Mouse (Mus musculus) CD4-positive, CD25-positive, alpha-beta regulatory T cell, adult 4 months (primary cell): ENCODE data around the gene Twf2. TPM values are rescaled to one million over a fixed set of nuclear protein-coding genes. Genes with fewer than 3 reads are reported as not detected.

Experiments used
- ATAC-seq: one replicate; pipeline ENCODE4 v1.8.0; 2017
- polyA plus RNA-seq, 2 experiments: library from polyadenylated mRNA; unstranded; fragments of 100-300 nt; shearing (Covaris generic); gene quantifications; one replicate each; pipeline ENCODE4 v1.2.1; 2017

The Twf2 gene
- polyA plus RNA-seq, 2 experiments from 2014 or later: 151 to 174 TPM

DNA sequence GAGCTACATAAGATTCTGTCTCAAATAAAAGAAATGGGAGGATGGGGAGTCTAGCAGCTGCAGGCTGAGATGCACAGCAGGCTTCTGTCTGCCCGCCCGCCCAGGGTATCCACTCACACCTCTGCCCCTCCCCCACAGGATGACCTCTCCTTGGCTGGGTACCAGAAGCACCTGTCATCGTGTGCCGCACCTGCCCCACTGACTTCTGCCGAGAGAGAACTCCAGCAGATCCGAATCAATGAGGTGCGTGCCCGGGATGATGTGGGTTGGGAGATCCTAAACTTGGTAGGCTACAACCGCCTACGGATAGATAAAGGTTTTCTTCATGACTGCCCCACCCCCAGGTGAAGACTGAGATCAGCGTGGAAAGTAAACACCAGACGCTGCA is 9.7 kb downstream of the Twf2 start:
- no peak for ATAC-seq

DNA sequence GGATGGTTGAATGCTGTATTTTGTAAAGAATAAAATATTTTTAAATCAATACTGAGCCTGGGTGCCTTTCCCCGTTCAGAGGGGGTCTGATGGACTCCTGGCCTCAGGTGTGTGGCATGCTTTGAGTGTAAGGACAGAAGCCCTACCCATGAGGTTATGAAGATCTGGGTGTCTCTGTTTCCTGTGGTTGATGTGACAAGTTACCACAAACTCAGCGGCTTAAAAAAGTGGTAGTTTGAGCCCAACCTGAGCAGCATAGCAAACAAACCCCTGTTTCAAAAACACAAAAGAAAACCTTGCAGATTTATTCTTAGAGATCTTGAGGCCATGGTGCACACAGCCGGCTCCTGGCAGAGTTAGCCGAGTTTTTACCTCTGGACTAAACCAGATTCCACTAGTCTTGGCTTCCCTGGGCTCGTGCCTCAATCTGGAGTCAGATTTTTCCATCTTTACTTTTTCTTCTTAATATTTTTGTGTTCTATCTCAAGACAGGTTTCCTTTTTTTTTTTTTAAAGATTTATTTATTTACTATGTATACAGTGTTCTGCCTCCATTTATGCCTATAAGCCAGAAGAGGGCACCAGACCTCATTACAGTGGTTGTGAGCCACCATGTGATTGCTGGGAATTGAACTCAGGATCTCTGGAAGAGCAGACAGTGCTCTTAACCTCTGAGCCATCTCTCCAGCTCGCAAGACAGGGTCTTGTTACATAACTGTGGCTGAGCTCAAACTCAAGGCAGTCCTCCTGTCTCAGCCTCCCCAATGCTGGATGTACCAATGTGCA is 12.6 kb downstream of the Twf2 start:
- peak; percentile 11 for ATAC-seq

DNA sequence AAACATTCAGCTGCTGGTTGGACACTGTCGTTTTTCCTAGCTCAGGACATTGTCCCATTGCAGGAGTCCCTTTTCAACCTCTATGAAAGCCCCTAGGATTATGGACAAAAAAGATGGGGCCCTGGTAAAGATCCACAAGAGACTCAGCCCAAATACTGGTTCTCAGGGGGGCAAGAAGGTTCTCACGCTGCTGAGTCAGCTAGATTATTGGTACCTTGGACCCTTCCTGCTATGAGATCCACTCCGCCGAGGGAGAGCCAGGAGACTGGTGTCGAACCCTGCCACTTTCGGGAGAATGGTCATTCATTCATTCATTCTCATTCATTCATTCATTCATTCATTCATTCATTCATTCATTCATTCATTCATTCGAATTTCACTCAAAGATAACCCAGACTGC is 14.1 kb downstream of the Twf2 start:
- ATAC-seq: no peak

DNA sequence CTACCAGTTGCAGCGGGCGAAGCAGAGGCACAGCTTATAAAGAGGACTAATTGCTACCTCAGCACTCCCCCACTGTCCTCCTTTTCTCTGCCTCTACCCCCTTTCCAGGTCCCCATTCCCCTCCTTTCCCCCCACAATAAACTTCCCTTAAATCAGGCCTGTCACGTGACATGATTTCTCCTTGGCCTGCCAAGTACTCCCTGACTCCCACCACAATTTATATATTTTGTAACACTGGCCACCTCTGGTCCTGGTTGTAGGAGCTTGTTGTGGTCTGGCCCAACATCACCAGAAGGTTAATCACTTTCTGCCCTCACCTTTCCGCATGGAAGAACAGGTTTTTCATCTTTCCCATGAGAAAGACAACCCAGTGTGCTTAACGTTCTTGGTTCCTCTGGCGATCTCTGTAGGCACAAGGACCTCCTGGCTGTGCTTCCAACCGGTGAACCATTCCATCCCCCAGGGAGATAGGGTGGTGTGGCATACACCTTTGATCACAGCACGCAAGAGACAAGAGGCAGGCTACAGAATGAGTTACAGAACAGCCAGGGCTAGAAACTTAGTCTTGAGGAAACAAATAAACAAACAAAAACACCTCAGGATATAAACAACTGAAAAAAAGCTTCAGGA is 18.1 kb downstream of the Twf2 start:
- no peak for ATAC-seq

DNA sequence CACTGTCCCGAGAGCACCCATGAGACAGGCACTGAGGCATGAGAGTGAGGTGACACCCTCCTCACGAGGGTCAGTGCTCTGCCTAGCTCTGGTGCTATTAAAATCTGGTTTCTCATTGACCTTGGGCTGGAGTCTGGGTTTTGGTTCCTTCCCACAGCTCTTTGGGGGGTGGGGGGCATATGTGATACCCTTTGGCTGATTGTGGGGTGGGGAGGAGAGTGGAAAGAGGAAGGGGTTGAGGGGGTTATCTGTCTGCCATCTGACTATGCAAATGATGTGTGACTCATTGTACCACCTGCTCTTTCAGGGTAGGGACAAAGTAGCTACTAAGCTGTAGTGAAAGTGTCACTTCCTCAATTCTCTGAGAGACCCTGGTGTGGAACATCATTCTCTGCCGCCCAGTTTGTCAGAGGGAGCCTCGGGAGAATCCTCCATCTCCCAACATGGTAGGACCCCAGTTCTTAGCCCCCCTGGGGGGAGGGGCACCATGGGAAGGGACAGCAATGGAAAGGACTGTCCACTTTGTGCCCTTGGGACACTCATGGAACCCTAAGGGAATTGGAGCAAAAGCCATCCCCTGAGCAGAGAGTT is 19.4 kb downstream of the Twf2 start, which contains the start of gene Tlr9:
TSS of gene Tlr9 (plus strand) at position 338 of the 591 bp plus-strand sequence.
- no peak for ATAC-seq

DNA sequence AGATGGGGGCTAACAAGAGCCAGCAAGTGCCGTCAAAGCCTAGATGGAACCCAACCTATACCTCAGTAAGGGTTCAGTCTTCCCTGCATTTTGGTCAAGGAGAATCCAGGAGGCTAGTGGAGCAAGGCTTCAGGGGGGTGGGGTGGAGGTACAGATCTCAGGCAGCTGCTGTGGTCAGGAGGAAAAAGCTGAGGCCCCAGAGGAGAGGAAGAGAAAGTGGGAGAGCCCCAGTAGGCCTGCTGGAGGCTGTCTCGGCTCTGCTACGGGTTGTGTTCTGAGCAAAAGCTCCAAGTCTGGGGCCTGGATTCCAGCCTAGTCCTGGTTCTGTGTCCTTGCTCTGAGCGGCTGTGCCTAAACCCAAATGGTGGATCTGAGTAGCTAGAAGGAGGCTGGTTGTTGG is 20.1 kb downstream of the Twf2 start:
- ATAC-seq: no peak

DNA sequence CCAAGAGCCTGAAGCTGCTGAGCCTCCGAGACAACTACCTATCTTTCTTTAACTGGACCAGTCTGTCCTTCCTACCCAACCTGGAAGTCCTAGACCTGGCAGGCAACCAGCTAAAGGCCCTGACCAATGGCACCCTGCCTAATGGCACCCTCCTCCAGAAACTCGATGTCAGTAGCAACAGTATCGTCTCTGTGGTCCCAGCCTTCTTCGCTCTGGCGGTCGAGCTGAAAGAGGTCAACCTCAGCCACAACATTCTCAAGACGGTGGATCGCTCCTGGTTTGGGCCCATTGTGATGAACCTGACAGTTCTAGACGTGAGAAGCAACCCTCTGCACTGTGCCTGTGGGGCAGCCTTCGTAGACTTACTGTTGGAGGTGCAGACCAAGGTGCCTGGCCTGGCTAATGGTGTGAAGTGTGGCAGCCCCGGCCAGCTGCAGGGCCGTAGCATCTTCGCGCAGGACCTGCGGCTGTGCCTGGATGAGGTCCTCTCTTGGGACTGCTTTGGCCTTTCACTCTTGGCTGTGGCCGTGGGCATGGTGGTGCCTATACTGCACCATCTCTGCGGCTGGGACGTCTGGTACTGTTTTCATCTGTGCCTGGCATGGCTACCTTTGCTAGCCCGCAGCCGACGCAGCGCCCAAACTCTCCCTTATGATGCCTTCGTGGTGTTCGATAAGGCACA is 22.7 kb downstream of the Twf2 start:
- no peak for ATAC-seq

DNA sequence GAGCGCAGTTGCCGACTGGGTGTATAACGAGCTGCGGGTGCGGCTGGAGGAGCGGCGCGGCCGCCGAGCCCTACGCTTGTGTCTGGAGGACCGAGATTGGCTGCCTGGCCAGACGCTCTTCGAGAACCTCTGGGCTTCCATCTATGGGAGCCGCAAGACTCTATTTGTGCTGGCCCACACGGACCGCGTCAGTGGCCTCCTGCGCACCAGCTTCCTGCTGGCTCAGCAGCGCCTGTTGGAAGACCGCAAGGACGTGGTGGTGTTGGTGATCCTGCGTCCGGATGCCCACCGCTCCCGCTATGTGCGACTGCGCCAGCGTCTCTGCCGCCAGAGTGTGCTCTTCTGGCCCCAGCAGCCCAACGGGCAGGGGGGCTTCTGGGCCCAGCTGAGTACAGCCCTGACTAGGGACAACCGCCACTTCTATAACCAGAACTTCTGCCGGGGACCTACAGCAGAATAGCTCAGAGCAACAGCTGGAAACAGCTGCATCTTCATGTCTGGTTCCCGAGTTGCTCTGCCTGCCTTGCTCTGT is 23.3 kb downstream of the Twf2 start:
- peak; percentile 29 for ATAC-seq

DNA sequence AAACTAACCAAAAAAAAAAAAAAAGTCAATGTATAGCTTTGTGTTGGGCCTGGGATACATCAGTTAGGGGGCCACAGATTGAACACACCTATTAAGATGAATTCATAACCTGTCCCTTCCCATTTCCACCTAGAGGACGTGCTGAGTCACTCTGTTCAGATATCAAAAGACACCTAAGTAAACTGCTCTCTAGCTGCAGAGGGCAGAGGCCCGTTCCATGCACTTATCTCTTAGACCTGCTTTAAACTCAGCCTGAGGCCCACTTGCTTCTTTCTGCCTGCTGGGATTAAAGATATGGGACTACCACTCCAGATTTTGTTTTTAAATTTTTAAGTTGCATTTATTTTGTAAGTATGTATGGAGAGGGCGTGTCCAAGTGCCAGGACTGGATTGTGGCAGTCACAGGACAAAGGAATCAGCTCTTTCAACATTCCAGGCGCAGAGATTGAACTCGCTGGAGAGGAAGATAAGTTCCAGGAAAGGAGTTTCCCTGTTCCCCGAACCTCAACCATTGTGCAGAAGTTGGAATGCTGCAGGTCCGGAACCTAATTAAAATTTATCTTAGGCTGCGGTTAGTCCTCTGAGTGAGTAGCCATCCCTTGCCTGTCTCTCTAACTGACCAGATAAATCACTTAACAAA is 25.0 kb downstream of the Twf2 start:
- no peak for ATAC-seq

DNA sequence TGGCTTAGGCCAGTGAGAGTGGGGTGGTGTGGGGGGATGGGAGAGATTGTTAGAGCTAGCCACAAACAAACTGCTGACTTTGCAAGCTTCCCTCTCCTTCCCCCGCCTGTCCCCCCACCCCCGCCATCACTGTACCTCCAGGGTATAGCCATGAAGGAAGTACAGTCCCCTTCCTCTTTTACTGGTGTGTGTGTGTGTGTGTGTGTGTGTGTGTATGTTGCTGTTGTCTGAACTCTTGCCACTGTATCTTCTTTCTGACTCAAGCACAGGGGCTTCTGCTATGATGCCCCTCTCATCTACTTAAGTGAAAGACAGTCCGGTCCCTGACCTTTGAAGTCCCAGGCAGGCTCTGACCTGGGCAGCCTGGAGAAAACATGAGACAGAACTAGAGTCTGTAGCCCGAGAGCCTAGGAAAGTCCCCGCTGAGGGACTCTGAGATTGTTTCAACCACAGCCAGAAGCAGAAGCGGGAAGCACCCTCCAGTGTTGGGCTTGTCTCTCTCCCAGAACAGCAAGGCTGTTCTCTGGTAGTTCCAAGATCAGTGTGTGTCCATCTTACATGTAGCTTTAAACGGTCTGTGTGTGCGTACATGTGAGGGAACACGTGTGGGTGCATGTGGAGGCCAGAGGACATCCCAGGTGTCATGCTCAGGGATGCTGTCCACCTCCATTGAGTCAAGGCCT is 27.3 kb downstream of the Twf2 start:
- no peak for ATAC-seq

DNA sequence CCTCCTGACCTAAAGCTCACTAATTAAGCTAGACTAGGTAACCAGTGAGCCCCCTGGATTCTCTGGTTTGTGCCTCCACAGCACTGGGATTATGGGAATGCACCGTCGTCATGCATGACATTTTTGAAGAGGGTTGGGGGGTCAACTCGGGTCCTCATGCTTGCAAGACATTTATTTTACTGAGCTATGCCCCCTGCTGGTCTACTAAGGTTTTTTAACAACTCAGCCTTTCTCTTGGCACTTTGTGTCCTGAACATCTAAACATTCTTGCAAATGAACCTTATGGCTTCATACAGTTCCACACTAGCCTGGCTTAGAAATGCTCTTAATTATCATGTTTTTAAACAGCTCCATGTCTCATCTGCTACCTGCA is 27.8 kb downstream of the Twf2 start:
- ATAC-seq: no peak

DNA sequence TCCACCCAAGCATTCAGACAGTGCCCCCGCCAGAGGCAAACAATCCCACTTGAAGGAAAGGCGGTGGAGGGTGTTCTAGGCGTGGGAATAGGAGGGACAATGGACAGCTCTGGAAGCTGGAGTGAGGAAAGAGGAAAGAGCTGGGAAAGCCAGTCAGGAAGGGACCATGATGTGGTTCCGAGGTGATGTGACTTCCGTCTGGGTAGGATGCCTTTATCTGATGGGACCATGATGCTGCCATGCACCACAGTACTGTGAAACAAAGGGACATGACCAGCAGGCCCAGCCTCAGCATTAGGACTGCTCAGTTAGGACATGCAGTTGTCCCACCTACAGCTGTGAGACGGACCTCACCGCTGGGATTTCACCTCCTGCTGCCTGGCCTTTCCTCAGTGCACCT is 28.3 kb downstream of the Twf2 start:
- ATAC-seq: no peak

DNA sequence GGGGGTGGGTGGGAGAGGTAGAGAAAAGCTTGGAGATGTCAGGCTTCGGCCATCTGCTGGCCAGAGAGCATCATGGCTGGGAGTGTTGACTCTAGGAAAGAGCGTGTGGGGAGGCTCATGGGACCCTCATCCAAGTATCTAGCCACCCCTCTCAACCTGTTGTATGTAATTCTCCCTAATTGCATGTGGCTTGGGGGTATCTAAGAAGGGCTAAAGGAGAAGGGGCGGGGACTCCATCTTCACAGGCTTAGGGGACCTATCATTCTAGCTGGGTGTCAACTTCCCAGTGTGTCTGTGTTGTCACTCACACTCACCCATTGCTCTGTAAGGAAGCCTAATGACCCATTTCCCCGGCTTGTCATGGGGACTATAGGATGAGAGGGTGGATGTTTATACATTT is 28.9 kb downstream of the Twf2 start:
- no peak for ATAC-seq

DNA sequence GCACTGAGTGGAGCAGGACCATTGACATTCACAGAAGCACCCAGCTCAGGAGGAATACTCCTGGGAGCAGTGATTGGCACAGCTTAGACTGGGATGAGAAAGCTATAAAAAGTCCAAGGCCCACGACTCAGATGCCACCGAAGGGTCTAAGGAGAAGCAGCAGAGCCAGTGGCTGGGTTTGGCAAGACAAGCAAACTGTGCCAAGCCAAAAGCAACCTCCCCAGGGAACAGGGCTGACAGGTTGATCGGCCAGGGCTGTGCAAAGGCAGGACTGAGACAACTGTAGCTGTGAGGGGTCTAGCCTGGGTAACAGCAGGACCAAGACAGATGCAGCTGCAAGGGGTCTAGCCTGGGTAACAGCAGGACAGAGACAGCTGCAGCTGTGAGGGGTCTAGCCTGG is 30.0 kb downstream of the Twf2 start:
- ATAC-seq: no peak

DNA sequence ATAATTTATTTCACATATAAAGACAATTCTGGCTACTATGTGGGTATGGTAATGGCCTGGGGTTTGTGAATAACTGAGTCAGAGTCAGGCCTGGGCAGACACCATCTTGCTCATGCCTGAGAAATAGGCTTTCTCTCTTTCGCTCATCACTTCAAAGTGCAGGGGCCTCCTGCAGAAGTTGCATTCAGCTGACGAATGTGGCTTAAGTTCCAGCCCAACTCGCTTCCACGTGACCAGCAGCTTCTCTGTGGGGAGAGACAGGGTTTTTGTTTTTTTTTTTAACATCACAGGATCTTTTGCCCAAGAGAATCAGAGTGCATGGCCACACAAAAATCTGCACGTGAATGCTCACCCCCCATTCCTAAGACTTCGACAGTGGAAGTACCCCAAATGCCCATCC is 31.0 kb downstream of the Twf2 start:
- no peak for ATAC-seq

DNA sequence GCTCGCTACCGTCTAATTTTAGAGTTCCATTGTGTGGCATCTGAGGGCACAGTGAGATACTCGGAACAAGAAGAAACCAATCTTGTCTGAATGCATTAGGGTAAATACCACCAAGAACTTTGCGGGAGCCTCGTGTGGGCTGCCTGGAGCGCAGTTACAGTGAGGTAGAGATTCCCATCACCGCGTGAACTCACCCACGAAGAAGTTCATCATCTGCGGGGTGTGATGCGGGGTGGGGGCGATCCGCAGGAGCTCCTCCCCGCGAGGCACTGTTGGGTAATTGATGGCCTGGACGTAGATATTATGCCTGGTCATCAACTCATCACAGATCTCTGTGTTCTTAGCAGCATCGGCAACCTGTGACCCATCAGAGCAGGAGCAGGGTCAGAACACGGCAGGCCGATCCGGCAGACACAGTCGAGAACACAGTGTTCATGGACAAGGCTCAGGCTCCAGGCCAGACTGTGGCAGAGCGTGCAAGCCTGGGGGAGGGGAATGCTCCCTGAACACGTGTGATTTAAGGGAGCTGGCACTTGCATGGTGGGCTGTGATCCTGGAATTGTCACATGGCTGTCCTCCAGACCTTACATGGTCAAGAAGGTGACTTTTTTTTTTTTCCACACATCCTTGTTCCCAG is 32.4 kb downstream of the Twf2 start:
- no peak for ATAC-seq

DNA sequence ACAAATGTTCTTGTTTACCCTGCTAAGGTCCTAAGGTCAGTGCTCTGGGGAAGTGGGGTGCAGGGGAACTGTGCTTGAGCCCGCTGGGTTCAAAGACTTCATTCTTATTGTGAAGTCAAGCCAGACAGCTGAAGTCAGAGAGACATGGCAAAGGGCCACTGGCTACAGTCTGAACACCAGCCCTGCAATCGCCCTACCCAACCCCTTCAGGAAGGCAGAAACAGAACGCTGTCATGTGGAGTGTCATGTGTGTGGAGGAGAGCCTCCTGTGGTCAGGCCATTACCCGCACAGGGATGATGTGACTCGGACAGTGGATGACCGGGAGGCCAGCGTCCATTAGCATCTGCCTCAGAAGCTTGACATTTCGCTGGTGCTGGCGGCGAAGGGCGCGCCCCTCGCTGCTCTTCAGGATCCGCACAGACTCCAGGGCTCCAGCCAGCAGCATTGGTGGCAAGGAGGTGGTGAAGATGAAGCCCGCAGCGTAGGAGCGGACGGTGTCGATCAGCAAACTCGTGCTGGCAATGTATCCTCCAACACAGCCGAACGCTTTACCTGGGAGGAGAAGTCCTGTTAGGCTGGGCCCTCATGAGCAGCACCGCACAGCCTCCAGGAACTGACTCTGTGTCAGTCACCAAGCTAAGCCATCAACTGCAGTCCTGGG is 33.4 kb downstream of the Twf2 start:
- no peak for ATAC-seq

DNA sequence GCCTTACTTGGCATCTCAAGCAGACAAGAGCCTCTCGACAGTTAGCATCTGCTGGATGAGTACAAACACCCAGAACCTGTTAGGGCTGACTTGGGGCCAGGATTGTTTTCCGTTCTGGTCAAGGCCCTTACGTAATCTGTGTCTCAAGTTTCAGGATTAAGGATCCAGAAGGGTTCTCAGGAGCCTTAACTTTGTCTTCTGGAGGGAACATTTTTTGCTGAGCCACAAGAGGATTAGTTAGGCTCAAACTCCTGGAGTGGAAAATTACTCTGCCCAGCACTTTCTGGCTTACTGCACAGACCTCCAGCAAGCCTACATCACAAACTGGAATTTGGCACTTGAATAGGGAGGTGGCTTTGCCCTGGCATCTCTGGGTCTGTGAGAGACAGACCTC is 33.9 kb downstream of the Twf2 start:
- ATAC-seq: no peak

DNA sequence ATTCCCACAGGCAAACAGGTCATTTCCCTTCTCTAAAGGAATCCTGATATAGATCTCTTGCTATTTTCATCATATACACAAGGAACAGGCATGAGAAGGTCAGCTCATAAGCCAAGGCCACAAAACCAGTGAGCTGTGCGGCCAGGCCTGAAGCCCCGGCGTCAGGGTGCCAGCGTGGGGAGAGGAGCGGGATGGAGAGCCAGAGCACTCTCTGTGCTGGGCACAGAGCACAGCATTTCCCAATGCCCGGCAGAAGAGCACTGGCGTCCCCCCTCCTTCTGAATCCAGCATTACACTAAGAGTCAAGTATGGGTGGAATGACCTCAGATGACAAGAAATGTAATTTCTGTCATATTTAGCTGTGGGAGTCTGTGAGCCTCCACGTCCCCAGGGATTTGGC is 34.5 kb downstream of the Twf2 start:
- ATAC-seq: no peak

DNA sequence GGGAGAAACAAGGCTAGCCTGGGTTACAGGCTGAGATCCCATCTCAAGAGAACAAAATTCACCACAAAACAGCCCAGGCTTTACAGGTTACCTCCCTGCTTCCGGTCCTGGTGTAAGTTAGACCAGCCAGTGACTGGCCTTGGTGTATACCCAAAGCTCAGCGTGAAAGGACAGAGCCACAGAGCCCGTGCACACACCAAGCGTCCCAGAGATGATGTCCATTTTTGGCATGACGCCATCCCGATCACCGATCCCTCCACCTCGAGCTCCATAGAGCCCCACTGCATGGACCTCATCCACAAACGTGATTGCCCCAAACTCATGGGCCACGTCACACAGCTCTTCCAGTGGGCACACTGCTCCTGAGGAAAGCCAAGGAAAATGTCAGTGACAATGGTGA is 35.0 kb downstream of the Twf2 start:
- no peak for ATAC-seq

DNA sequence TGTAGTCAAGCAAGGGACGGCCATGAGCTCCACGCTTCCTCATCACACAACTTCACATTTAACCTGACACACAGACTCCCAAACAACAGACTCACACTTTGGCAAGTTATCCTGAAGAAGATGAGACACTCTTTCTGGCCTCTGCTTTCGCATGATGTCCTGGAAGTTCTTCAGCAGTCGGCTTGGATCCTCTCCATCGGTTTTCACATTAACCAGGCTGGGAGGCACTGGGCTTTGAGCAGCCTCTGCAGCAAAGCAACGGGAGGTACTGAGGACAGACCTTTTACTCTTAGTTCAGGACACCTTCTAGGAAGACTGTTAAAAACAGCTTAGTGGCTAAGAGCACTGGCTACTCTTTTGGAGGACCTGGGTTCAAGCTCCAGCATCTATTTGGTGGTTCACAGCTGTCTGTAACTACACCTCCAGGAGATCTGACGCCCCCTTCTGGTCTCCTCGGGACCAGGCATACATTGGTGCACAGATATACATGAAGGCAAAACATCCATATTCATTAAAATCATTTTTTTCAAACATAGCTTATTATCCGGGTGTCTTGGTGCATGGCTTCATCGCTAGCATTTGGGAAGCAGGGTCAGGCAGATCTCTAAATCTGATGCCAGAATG is 38.7 kb downstream of the Twf2 start:
- no peak for ATAC-seq
